Mouse (Mus musculus) intestine, embryonic 15.5 days (tissue): Measurements from ENCODE around the gene Oas1h. TPM values are rescaled to one million over a fixed set of nuclear protein-coding genes. Genes with fewer than 3 reads are reported as not detected.
A peak's percentile ranks its signal among the peaks of the same experiment; 100 is the strongest.
"Not testable (repeated sequence)": the region's sequence is repeated elsewhere in the genome, so short reads cannot be mapped to it uniquely, and the experiment has no call there.

ENCODE experiments used
- ATAC-seq: fragments of 200-750 bp; cut with Nextera tagmentation; 2 replicates; pipeline ENCODE4 v1.8.0; 2017; ENCODE audit warnings: moderate TSS enrichment, moderate library complexity
- H3K27ac ChIP-seq: fragments of 300-500 bp; sonication (generic); 2 replicates; pipeline ENCODE4 v1.5.1; 2015; ENCODE audit warnings: mild to moderate bottlenecking, inconsistent platforms
- H3K27me3 ChIP-seq: fragments of 300-500 bp; sonication (generic); replicated peaks from 2 replicates; pipeline ENCODE4 v1.6.1; 2015; ENCODE audit warnings: inconsistent platforms
- H3K36me3 ChIP-seq: fragments of 300-500 bp; sonication (generic); 2 replicates; pipeline ENCODE4 v1.6.1; 2015; ENCODE audit warnings: inconsistent platforms
- H3K4me1 ChIP-seq: fragments of 300-500 bp; sonication (generic); replicated peaks from 2 replicates; pipeline ENCODE4 v1.6.1; 2015; ENCODE audit warnings: inconsistent platforms
- H3K4me2 ChIP-seq: fragments of 300-500 bp; sonication (generic); replicated peaks from 2 replicates; pipeline ENCODE4 v1.6.1; 2015; ENCODE audit warnings: mild to moderate bottlenecking, inconsistent platforms
- H3K4me3 ChIP-seq: fragments of 300-500 bp; sonication (generic); replicated peaks from 2 replicates; pipeline ENCODE4 v1.5.1; 2015; ENCODE audit warnings: inconsistent platforms
- H3K9ac ChIP-seq: fragments of 300-500 bp; sonication (generic); 2 replicates; pipeline ENCODE4 v1.6.1; 2015; ENCODE audit warnings: inconsistent platforms
- H3K9me3 ChIP-seq: fragments of 300-500 bp; sonication (generic); 2 replicates; pipeline ENCODE4 v1.6.1; 2016; ENCODE audit warnings: inconsistent platforms
- WGBS: fragments of 180-500 bp; shearing (Covaris S2); methylation state at CpG from one replicate; pipeline ENCODE4 v1.1.7; 2015; 5-methylcytosine and 5-hydroxymethylcytosine counted together
- polyA plus RNA-seq: library from polyadenylated mRNA; unstranded; fragments of >200 nt; fragmentation: Nextera tagmentation; extraction: Ambion mirVana; gene quantifications from 2 replicates; pipeline ENCODE4 v1.2.1, GENCODE M21; 2015

The Oas1h gene
- polyA plus RNA-seq, 1 experiment from 2014 or later: not detected

DNA sequence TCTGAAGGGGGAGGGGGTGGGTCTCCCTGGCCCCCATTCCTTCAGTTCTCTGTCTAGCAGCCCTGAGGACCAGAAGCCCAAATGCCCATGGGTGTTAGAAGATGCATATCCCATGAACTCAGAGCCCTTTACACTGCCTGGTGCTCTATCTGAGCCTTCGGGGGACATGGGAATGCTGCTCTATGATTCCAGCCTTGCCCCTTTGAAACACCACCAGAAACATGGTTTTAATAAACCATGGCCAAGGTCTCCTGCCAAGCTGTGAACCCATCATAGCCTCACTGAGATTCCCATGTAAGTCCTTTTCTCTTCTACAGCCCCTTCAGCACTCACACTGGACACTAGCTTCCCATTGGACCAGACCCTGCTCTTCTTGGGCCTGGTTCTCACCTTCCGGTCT lies 28.8 kb downstream of the Oas1h start:
- no peak for ATAC-seq
- Histone ChIP-seq H3K27me3 (no peaks in the 10 kb centered on the region), H3K36me3 (no peaks in the 10 kb centered on the region), H3K27ac (no peak overlapping the region), H3K9ac (no peak overlapping the region), H3K9me3 (no peaks in the 10 kb centered on the region), H3K4me3 (no peak overlapping the region), H3K4me1 (no peaks in the 10 kb centered on the region), H3K4me2 (no peak overlapping the region)
- WGBS: 80% methylated on average over 2 of the region's 2 CpGs

DNA sequence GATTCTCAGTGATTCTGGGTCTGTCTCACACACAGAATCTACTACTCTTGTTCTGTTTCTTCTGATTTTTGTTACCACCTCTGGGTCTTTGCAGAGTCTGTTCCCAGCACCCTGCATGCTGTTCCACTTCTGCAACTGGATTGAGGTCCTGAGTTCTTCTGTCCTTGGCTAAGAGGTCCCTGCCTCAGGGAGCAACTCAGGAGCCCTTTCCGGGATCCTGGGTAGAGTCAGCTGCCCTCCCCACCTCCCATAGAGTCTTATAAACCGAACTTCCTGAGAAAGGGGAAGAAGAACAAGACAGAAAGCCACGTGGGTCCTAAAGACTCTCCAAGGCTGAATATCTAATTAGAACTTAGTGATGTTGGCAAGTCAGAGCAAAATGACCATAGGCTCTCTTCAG lies 29.8 kb downstream of the Oas1h start:
- Histone ChIP-seq H3K9me3 (no peaks in the 10 kb centered on the region), H3K27ac (no peak overlapping the region), H3K4me2 (no peak overlapping the region), H3K4me3 (no peak overlapping the region), H3K4me1 (no peaks in the 10 kb centered on the region), H3K36me3 (no peaks in the 10 kb centered on the region), H3K9ac (no peak overlapping the region), H3K27me3 (no peaks in the 10 kb centered on the region)
- no peak for ATAC-seq
- 58% methylated on average over 3 of the region's 3 CpGs for WGBS

DNA sequence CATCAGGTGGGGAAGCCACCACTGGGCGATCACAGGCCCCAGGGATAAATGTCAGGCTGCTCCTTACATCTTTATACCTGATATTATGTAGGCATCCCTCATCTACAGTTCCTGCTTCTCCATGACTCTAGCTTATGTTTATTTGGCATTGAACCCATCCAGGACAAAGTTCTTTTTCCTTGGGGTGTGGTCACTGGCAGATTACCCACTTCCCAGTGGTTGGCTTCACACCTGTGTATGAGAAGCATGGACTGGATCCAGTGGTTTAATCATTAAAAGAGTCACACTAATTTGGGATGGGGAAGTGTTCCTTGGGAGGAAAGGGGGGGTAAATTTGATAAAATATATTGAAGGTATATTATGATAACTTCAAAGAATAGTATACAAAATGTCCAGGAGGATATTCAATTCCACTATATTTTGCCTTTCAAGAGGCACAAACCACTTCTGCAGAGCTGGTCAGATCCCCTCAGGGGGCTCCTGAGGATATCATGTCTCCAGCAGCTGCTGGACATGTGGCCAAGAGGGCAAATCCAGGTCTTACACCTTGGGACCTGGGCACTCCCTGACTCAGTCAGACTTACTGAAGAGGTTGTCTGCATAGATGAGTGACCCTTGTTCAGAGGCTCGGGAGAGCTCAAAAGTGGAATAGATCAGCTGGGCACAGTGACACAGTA lies 30.5 kb downstream of the Oas1h start:
- not testable (repeated sequence) for H3K4me1 ChIP-seq, H3K36me3 ChIP-seq, H3K27me3 ChIP-seq, H3K9ac ChIP-seq, H3K4me2 ChIP-seq, ATAC-seq, H3K27ac ChIP-seq, H3K9me3 ChIP-seq, H3K4me3 ChIP-seq
- 85% methylated on average over 2 of the region's 2 CpGs for WGBS

DNA sequence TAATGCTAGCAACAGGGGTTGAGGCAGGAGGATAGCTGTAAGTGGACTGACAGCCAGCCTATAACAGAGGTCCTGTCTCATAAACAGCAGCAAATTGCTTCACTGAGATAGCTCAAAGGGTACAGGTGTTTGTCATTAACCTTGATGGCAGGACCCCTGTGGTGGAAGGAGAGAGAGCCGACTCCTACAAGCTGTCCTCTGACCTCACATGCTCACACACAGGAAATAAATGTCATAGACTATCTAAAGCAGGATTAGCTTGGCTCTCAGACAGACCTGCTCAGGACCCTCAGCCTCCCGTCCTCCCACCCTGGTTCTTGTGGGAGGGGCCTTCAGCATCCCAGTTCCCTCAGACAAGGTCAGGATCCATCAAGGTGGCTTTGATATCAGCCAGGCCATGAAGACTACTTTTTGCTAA lies 31.0 kb downstream of the Oas1h start:
- Histone ChIP-seq H3K4me2 (no peak overlapping the region), H3K9ac (no peak overlapping the region), H3K36me3 (no peaks in the 10 kb centered on the region), H3K27ac (no peak overlapping the region), H3K27me3 (no peaks in the 10 kb centered on the region), H3K4me3 (no peak overlapping the region), H3K9me3 (no peaks in the 10 kb centered on the region), H3K4me1 (no peaks in the 10 kb centered on the region)
- WGBS: 54% methylated on average over 2 of the region's 2 CpGs
- ATAC-seq: no peak

DNA sequence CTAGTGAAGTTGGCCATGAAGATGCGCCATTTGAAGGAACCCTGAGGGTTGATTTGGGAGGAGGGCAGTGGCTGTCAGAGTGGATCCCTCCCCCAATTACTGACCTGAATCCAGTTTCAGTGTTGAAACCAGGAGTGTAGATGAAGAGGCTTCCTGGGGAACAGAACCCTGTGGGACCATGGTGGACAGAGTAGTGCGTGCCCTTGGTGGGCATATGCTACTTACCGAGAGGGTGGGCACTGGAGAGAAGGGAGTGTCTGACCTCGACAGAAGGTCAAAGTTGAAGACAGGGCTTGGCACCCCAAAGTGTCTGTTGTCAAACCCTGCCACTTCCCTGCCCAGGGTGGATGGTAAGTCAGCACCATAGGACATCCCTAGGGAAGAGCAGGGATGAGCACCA lies 32.6 kb downstream of the Oas1h start:
- H3K36me3 ChIP-seq, H3K27ac ChIP-seq, ATAC-seq, H3K4me2 ChIP-seq, H3K27me3 ChIP-seq, H3K4me1 ChIP-seq, H3K9ac ChIP-seq, H3K4me3 ChIP-seq, H3K9me3 ChIP-seq: not testable (repeated sequence)
- 92% methylated on average over 4 of the region's 4 CpGs for WGBS

DNA sequence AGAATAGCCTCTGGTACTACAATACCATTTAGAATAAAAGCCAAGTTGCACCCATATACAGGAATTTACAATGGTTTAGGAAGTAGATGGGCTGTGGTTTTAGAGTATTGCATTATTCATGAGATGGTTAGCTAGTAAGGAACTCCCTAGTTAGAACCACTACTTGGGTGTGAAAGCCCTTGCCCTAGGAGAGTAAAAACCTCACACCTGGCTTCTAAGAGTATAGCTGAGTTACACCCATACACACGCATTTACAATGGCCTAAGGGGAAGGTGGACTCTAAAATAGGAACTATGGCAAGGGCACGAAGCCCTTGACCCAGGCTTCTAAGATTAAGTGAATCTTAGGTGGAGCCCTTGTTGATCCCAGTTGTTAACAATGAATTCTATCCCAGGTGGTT lies 33.5 kb downstream of the Oas1h start:
- WGBS: 84% methylated on average over 2 of the region's 2 CpGs
- not testable (repeated sequence) for H3K27ac ChIP-seq, H3K27me3 ChIP-seq, ATAC-seq, H3K9me3 ChIP-seq, H3K4me3 ChIP-seq, H3K4me1 ChIP-seq, H3K36me3 ChIP-seq, H3K4me2 ChIP-seq, H3K9ac ChIP-seq

DNA sequence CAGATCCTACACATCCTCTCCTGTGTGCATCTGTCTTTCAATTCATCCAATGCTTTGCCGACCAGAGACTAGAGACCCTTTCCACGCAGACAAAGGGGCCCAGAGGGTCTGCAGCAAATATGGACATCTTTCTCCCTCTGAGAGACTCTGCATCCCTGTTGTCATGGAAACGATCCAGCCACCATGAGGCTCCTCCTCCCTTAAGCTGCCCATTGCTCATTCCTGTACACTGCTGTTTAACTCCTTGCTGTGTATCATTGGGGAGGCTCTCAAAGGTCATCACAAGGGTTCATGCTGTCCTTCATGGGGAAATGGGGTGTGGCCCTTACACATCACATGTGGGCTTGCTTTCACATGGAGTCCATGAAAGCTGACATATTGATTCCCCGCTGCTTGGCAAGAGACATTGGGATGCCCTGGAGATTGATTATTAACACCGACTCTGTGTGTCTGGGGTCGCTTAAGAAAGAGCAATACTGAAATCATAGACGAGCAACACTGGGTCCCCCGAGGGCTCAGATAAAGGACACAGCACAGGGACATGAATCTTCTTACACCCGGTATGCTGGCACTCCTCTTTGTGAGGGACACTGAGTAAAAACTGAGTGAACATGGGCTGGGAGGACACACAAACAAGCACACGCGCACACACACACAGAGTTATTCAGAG lies 34.1 kb downstream of the Oas1h start:
- no peaks in the 10 kb centered on the region for H3K27me3 ChIP-seq
- H3K27ac ChIP-seq: no peak overlapping the region
- H3K9me3 ChIP-seq: no peaks in the 10 kb centered on the region
- H3K4me1 ChIP-seq: no peaks in the 10 kb centered on the region
- ATAC-seq: no peak
- H3K36me3 ChIP-seq: no peaks in the 10 kb centered on the region
- 85% methylated on average over 11 of the region's 11 CpGs for WGBS
- H3K4me2 ChIP-seq: no peak overlapping the region
- no peak overlapping the region for H3K9ac ChIP-seq
- no peak overlapping the region for H3K4me3 ChIP-seq

DNA sequence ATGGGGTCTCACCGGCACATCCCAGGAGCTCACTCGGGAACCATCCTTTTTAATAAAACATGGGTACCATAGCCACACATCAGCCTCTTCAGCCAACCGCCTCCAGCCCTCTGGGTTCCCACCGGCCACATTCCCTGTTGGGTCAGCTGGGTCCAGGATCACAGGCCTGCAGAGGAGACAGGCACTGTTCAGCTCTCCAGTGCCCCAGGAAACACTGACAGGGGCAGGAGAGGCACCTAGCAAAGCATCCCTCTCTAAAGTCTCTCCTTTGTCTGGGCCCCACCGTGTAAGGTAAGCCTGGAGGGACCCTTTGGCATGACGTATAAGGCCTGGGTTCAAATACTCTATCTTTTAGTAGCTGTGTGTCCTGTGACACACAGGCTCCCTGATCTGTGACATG lies 37.1 kb downstream of the Oas1h start:
- H3K9ac ChIP-seq: no peak overlapping the region
- H3K4me3 ChIP-seq: no peak overlapping the region
- 84% methylated on average over 6 of the region's 6 CpGs for WGBS
- H3K4me2 ChIP-seq: no peak overlapping the region
- H3K27ac ChIP-seq: no peak overlapping the region
- ATAC-seq: no peak
- H3K9me3 ChIP-seq: no peaks in the 10 kb centered on the region
- no peaks in the 10 kb centered on the region for H3K27me3 ChIP-seq
- no peaks in the 10 kb centered on the region for H3K36me3 ChIP-seq
- no peaks in the 10 kb centered on the region for H3K4me1 ChIP-seq

DNA sequence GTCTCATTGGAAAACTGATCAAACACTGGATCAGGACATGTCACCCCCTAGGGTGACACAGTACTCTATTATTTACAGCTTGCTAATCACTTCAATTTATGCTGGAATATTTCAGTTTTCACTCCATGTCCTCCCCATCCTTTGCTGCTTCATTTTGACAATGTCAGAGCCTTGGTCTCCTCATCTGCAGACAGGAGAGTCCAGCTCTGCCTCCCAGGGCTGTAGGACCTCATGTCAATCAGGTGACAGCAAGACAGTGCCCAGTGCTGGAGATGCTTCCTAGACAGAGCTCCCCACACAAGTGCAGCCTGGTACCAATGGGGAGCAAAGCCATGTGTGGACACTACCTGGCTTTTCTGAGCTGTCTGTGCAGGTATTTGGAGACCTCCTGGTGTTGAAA lies 37.5 kb downstream of the Oas1h start:
- no peak overlapping the region for H3K4me3 ChIP-seq
- no peaks in the 10 kb centered on the region for H3K36me3 ChIP-seq
- no peak for ATAC-seq
- H3K4me1 ChIP-seq: no peaks in the 10 kb centered on the region
- H3K4me2 ChIP-seq: no peak overlapping the region
- no peak overlapping the region for H3K27ac ChIP-seq
- H3K9ac ChIP-seq: no peak overlapping the region
- H3K9me3 ChIP-seq: no peaks in the 10 kb centered on the region
- H3K27me3 ChIP-seq: no peaks in the 10 kb centered on the region

DNA sequence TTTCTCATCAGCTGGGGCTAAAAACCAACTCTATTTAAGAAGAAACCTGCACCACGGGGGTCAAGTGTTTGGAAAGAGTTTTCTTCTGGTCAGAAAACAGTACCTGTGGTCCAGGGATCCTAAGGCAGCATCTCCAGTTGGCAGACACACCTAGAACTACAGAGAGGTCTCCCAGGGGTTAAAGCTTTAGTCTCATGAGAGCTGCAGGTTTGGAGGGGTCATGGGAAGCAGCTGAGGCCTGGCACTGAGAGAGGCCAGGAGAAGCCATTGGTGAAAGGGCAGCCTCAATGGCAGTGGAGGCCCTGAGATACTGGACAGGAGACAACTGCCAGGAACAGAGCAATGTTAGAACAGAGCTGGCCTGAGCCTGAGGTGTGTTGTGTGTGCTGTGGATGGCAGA lies 39.4 kb downstream of the Oas1h start:
- Histone ChIP-seq H3K27me3 (no peaks in the 10 kb centered on the region), H3K9ac (no peak overlapping the region), H3K27ac (no peak overlapping the region), H3K4me1 (no peaks in the 10 kb centered on the region), H3K9me3 (no peaks in the 10 kb centered on the region), H3K4me2 (no peak overlapping the region), H3K36me3 (no peaks in the 10 kb centered on the region), H3K4me3 (no peak overlapping the region)
- 69% methylated on average over 1 of the region's 1 CpGs for WGBS
- no peak for ATAC-seq

DNA sequence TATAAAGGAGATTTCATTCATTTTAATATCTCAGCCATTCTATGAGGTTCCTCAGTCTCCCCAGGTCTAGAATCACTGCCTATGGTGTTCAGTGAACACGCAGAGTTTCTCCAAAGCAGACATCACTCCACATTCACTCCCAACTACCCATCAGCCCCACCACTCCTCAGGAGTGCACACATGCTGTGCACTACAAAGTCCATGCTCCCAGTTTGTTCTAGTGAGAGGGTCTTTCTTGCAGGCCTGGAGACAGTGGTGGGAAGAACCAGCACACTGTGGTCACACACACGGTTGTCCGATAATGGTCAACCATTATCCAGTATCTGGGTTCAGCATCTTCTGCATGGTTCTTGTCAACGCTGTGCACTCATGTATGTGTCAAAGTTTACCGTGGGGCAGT lies 40.8 kb downstream of the Oas1h start:
- H3K36me3 ChIP-seq: no peaks in the 10 kb centered on the region
- no peaks in the 10 kb centered on the region for H3K4me1 ChIP-seq
- no peak for ATAC-seq
- no peak overlapping the region for H3K4me3 ChIP-seq
- no peak overlapping the region for H3K9ac ChIP-seq
- 91% methylated on average over 5 of the region's 5 CpGs for WGBS
- H3K27ac ChIP-seq: no peak overlapping the region
- no peaks in the 10 kb centered on the region for H3K27me3 ChIP-seq
- no peak overlapping the region for H3K4me2 ChIP-seq
- no peaks in the 10 kb centered on the region for H3K9me3 ChIP-seq

DNA sequence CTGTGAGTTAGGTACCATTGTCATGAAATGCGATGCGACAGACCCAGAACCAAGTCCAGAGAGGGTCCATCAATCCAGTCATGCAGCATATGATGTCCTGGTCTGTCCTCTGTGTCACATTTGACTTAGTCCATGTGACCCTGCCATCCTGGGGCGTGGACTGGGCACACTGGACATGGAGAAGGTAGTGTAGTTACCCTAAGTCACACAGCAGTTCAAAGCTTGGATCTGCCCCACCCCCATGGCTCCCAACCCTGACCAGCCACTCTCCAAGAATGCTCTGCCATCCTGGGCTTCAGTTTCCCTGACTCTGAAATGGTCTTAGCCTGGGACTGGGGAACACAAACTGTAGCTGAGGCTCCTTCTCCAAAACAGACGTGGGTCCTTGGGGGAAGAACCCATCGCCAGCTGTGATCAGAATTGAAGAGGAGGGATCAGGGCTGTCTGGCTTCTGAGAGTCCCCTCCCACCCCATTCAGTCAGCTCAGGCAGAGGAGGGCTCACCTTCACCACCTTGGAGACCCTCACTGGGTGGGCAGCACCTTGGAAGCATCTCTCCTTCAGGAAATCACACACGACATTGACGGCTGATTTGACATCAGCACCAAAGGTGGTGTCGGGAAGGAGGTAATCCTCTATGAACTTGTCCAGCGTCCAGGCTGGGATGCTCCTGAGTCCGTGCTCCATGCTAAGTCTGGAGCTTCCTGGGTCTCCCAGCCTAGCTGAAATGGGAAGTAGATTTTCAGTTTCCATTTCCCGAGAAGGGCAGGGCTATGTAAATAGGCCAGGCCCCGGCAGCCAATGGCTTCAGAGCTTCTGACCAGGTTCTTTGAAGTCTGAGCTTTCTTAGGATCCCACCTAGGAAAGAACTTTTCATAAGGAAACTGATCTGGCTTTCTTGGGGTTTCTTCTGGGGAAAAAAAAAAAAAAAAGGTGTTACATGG lies 45.8 kb downstream of the Oas1h start, which contains the start of gene Oas1a:
Gene Oas1a (minus strand): TSS at position 731 of the 943 bp plus-strand sequence.
- 31% methylated on average over 9 of the region's 12 CpGs for WGBS
- not testable (repeated sequence) for H3K36me3 ChIP-seq, H3K27me3 ChIP-seq, H3K4me1 ChIP-seq, H3K9me3 ChIP-seq, H3K9ac ChIP-seq, H3K27ac ChIP-seq
- peak within 1 kb of the TSS; percentile 43 for H3K4me2 ChIP-seq
- ATAC-seq: peak; percentile 91
- H3K4me3 ChIP-seq: peak within 1 kb of the TSS; percentile 18
